Mouse (Mus musculus) gastrocnemius, postnatal 14 days (tissue): ENCODE results near the gene Ppp2r5a. TPM values are rescaled to one million over a fixed set of nuclear protein-coding genes. Genes with fewer than 3 reads are reported as not detected.

Experiments used
- DNase-seq: peaks from one replicate; pipeline ENCODE4 v3.0.0; 2021; ENCODE audit warnings: mixed read lengths
- intact Hi-C: fragments of 180-260 bp; cut with DNase I; formaldehyde crosslinking; loops from one replicate; pipeline ENCODE4 v1.15.1; 2025; ENCODE audit warnings: low total_unique reads
- total RNA-seq, 2 experiments: library from RNA; stranded (reverse); gene quantifications; 2 replicates each; pipeline ENCODE4 v1.2.3; 2021

Gene Ppp2r5a
- total RNA-seq, 2 experiments from 2014 or later, result 63.0 to 67.2 TPM

GRCm38 (mm10) chr1:191419991-191420751 is 17.1 kb upstream of the Ppp2r5a start:
- DNase-seq, result peak; percentile 52
- intact Hi-C loops, result no loop called here

GRCm38 (mm10) chr1:191419421-191419820 is 16.3 kb upstream of the Ppp2r5a start:
- intact Hi-C loops, result no loop called here
- DNase-seq, result no peak

DNA sequence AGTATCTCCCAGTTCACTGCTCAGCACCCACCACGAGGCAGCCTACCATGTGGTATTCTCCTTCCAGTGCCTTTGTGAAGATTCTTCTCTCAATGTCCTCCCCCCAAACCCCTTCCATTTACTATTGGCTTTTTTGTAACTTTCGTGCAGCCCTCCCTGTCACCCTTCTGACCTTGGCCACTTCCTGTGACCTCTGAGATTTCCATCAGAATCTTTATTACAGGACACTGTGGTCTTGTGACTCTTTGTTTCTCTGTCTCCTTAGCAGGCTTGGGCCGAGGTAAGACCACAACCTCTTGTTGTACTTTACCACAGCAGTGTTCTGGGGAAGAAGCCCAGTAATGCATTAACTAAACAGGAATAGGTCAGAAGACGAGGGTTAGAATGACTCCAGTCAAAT is 15.9 kb upstream of the Ppp2r5a start:
- intact Hi-C loops, result no loop called here
- DNase-seq, result no peak

DNA sequence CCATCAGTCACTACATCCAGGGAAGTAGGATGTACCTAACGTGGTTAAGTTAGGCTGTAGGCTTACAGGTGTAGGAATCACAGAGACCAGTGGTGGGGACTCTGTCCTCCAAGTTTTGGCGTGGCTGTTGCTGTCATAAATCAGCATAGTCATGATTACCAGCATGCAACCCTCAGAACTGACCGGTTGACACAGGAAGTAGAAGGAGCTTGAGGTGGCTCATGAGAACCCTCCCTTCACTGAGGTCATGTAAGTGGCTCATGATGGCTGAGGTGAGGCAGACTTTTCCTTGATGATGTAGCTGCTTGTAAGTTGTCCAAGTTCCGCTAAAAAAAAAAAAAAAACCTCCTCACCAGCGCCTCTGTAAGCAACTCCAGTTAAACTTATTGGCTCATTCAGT is 14.0 kb upstream of the Ppp2r5a start:
- intact Hi-C loops, result no loop called here
- DNase-seq, result no peak

DNA sequence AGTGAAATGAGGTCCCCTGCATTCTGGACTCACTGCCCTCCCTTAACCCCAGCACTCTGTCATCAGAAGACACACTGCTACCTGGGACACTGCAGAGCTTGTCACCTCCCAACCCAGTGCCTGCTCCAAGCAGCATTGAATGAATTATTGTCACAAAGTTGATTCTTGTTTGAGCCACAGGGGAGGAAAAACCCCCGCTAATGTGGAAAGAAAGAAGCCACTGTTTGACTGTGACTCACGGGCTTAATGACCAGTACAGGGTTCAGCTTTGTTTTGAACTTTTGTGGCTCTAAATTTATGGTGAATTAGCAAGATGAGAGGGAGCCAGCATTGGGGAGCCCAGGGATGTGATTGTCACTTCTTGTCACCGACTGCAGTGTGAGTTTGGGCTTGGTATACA is 13.5 kb upstream of the Ppp2r5a start:
- intact Hi-C loops, result no loop called here
- no peak for DNase-seq

GRCm38 (mm10) chr1:191414432-191414831 is 11.4 kb upstream of the Ppp2r5a start:
- intact Hi-C loops, result no loop called here
- DNase-seq, result no peak

DNA sequence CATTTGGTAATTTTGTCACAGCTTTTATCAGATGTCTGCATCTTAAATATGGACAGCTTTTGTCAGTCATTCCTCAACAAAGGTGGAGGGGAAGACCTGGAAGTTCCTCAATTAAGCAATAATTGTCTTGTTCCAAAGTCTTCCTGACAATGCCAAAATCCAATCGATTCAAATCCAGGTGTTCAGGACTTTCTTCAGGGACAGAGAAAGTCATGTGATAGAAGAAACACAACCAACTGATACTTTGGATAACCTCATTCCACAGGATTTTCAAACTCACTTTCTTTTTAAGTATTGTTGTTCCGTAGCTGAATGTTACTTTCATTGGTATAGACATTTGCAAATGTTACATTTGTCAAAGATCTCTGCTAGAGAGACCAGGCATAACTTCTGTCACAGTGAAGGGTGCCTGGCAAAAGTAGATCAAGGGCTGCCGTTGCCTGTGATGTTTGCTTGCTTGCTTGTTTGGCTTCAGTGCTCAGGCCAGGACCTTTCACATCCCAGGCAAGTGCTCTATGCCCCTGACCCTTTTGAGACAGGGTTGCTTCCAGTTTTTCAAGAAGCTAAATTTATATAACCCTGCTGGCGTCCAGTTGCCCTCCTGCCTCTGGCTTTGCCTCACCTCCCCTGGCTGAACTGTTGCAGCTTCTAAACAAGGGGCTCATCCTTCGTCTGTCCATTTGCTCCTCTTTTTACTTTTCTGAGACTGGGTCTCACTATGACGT is 10.8 kb upstream of the Ppp2r5a start:
- intact Hi-C loops, result no loop called here
- DNase-seq, result no peak

GRCm38 (mm10) chr1:191410294-191411036 is 7.4 kb upstream of the Ppp2r5a start:
- intact Hi-C loops, result no loop called here
- no peak for DNase-seq

GRCm38 (mm10) chr1:191407246-191407645 is 4.2 kb upstream of the Ppp2r5a start:
- intact Hi-C loops, result no loop called here
- DNase-seq, result no peak

- intact Hi-C loops, result no loop called here
- no peak for DNase-seq
Measured at GRCm38 (mm10) chr1:191406516-191406915, 3.4 kb upstream of the Ppp2r5a start.

DNA sequence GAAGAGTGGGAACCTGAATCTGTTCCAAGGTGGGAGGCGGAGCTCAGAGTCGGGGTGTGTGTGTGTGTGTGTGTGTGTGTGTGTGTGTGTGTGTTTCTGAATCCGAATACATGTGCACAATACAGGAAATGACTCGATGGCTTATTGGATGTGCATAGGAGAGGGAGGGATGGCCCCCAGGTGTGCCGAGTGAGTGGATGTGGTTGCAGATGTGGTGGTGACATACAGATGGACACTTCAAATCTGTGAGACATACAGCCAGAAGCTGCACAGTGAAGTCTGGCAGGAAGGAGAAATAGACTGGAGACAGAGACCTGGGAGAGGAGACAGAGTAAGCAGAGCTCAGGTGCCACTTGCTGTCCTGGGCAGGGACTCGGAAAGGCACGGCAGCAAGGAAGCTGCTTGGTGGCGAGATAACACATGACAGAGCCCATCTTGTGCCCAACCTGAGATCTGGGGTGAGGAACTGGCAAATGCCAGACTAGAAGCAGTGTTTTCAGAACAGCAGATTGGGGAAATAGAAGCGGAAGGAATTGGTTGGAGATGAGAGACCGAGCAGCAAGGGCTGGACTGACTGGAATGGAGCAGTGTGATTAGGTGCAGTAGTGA is 1.8 kb upstream of the Ppp2r5a start:
- intact Hi-C loops, result no loop called here
- DNase-seq, result no peak

DNA sequence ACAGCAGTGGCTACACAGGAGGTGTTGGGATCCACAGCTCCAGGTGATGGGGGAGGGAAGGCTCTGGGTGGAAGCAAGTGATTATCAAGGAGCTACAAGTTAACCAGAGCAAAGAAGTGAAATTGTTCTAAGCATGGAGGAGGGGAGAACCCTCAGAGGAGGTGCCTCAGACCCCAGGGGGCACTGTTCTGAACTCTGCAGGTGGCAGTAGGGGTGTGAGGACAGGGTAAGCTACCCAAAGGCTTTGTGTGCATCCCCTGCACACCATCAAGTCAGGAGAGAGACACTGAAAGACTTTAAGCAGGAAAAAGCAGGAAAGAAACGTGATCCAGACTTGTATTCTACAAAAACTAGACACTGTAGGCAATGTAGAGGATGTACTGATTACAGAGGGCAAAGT is 1.2 kb upstream of the Ppp2r5a start:
- intact Hi-C loops, result no loop called here
- no peak for DNase-seq

DNA sequence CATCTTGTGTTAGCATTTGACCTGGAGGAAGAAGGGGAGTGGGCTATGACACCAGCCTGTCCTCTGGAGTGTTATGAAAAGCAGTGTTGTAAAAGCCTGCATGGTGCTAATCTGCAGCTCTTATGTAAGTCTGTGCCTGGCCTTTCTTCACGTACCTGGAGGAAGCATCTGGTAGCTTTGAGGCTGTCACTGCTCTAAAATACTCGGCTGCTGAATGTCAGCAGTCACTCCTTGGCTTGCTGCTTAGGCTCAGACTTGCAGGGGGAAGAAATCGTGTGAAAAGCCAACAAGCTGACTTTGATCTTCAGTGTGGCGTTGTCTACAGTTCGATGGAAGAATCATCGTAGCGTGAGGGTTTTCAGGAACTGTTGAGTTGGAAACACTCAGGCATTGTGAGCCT is 566 bp downstream of the Ppp2r5a start:
- no peak for DNase-seq

GRCm38 (mm10) chr1:191396897-191397849 is 5.9 kb downstream of the Ppp2r5a start:
- intact Hi-C loops, result loop anchor here (10.0 kb wide), 1 partner anchor 168 kb away; no protein-coding TSS in a partner anchor
- peak; percentile 100 for DNase-seq

More for the DNA sequence above, 566 bp downstream of the Ppp2r5a start:
- intact Hi-C loops, result no loop called here

DNA sequence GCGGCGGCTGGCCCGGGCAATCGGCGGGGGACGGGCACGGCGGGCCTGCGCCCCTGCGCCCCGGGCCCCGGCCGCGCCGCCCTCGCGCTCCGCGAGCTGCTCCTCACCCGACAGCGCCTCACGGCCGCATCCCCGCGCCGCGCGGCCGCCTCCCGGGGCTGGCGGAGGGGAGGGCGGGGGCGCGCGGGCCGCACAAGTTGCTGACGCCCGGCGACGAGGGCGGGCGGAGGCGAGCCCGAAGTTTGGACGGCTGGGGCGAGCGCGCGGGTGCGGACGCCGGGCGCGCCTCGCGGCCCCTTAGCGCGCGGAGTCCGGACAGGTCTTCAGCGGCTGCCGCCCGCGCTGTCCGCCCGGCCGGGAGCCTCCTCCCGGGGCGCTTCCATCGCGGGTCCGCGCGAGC is 6.6 kb downstream of the Ppp2r5a start:
- DNase-seq, result peak; percentile 68
- intact Hi-C loops, result loop anchor here (10.0 kb wide), 1 partner anchor 168 kb away; no protein-coding TSS in a partner anchor

DNA sequence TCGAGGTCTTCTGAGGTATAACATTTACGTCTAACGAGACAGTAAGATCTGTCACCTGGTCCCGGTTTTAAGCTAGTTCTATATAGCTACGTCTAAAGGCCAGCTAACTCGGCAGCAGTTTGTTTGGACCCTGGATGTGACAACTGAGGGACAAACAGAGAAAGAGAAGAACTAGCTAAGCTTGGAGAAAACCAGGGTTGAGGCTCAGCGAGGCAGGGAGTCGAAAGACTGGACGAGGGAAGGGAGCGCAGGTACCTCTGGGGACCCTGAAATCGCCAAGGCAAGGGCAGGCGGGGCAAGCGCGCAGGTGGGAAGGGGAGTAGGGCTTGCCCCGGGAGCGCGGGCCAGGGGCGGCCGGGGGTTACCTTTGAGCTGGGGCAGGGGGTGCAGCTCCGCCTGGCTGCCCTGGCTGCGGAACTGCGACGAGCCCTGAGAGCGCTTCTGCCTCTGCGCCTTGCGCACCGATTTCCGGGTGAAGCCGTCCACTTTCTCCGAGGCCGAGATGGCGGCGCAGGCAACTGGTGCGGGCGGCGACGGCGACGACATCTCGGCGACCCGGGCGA is 7.1 kb downstream of the Ppp2r5a start:
- intact Hi-C loops, result loop anchor here (10.0 kb wide), 1 partner anchor 169 kb away; no protein-coding TSS in a partner anchor
- peak; percentile 58 for DNase-seq

GRCm38 (mm10) chr1:191395200-191395599 is 7.9 kb downstream of the Ppp2r5a start:
- intact Hi-C loops, result loop anchor here (10.0 kb wide), 1 partner anchor 170 kb away; no protein-coding TSS in a partner anchor
- DNase-seq, result no peak

- intact Hi-C loops, result loop anchor here (10.0 kb wide), 1 partner anchor 171 kb away; no protein-coding TSS in a partner anchor
- DNase-seq, result no peak
Measured at GRCm38 (mm10) chr1:191394126-191394525, 8.9 kb downstream of the Ppp2r5a start.
